Comparison of ENCODE assay signal across 12 mouse cellular contexts in the genomic region with DNA sequence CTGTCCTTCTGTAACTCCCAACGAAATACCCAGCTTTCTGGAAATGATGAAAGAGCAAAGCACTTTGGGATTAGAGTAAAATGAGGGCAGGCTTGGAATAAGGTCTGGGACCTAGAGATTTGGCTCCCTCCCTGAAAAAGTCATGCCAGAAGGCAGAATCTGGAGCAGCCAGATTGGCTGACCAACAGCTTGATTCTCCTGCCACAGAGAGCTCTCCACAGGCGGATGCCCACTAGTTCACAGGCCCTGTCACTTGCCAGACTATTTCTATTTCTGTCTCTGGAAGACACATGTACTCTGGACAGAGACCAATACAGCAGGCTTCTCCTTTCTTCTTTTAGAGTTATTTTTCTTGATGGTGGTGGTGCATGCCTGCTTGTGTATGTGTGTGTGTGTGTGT. TPM values are rescaled to one million over a fixed set of nuclear protein-coding genes. Genes with fewer than 3 reads are reported as not detected.
A peak's percentile ranks its signal among the peaks of the same experiment; 100 is the strongest.
DNase-seq lines count a peak whose midpoint lies in the region; ATAC-seq lines count a peak whose summit lies in the region.
"Had no signal": no experiment of that assay in that cellular context is flagged by ENCODE, and none has a peak within 500 bp of the region (broad histone marks: within the 10 kb centered on the region; RNA-seq: fewer than 3 reads in every experiment).

No protein-coding gene starts in this region.

- WGBS in heart, embryonic 12.5 days, result 59% methylated on average over 2 of the region's 2 CpGs

- ATAC-seq in heart, embryonic 12.5 days (ENCODE audit: insufficient number of reproducible peaks, low FRiP score), result no peak
- no peak for ATAC-seq in CD4-positive, CD25-positive, alpha-beta regulatory T cell, adult 4 months
- ATAC-seq: lung, postnatal 0 days had no signal

- H3K27me3 ChIP-seq in heart, embryonic 12.5 days (replicated peaks), result no peaks in the 10 kb centered on the region
- H3K27me3 ChIP-seq: limb, embryonic 13.5 days had no signal

- no peaks in the 10 kb centered on the region for H3K36me3 ChIP-seq in heart, embryonic 12.5 days
- H3K36me3 ChIP-seq: limb, embryonic 13.5 days had no signal

- H3K4me3 ChIP-seq in heart, embryonic 12.5 days, result no peak overlapping the region
- H3K4me3 ChIP-seq: erythroblast, embryonic 14.5 days; limb, embryonic 13.5 days had no signal

- H3K9me3 ChIP-seq in heart, embryonic 12.5 days (replicated peaks), result no peaks in the 10 kb centered on the region
- H3K9me3 ChIP-seq: limb, embryonic 13.5 days had no signal

- peaks cover 22% of the 10 kb centered on the region; the same call in 1 of the 2 replicates for H3K4me1 ChIP-seq in heart, embryonic 12.5 days (replicated peaks)

- DNase-seq in layer of hippocampus, adult 11-12 months (ENCODE audit: low spot score), result peak; percentile 15
- no peak for DNase-seq in layer of hippocampus, adult 9-10 months (ENCODE audit: low spot score)
- peak; percentile 98 for DNase-seq in brain, adult 2 months (ENCODE audit: low read depth, low spot score)
- peak; percentile 83 for DNase-seq in cerebellum, adult 8-10 months
- no peak for DNase-seq in adrenal gland, adult 2 months
- no peak for DNase-seq in kidney, postnatal 14 days
- DNase-seq: kidney, postnatal 36 days had no signal

- H3K4me2 ChIP-seq in heart, embryonic 12.5 days, result no peak overlapping the region
- H3K4me2 ChIP-seq: limb, embryonic 13.5 days had no signal

- peak overlapping the region; percentile 18; the same call in 1 of the 2 replicates for H3K9ac ChIP-seq in heart, embryonic 12.5 days
- H3K9ac ChIP-seq: limb, embryonic 13.5 days had no signal

- H3K27ac ChIP-seq in heart, embryonic 12.5 days (ENCODE audit: poor library complexity, severe bottlenecking), result peak overlapping the region; percentile 27
- H3K27ac ChIP-seq: limb, embryonic 13.5 days had no signal

RNA-seq across cellular contexts. Expression of a gene that starts 41.8 kb away (rescaled TPM):
- 0.10 TPM in 1 of 2 replicates, not detected in the other for polyA plus RNA-seq in heart, embryonic 12.5 days (2016; fragmentation: Nextera tagmentation; extraction: Ambion mirVana)
- total RNA-seq in adrenal gland, adult 2 months (2021), result 10 to 100 TPM; 12.8 to 40.9 TPM
- polyA plus RNA-seq in adrenal gland, adult 2 months (2012; rRNA removed), result 0.19 and 0.61 TPM in 2 replicates
- not detected for polyA plus RNA-seq in CD4-positive, CD25-positive, alpha-beta regulatory T cell, adult 4 months (2017; shearing (Covaris generic))
- polyA plus RNA-seq: erythroblast, embryonic 14.5 days had no signal

Comparison
In these comparisons a context has a peak if more than half of its experiments do, and no peak if none do; other contexts are left out.
1. DNase-seq: peak in layer of hippocampus, adult 11-12 months (single experiment), brain, adult 2 months (single experiment) and cerebellum, adult 8-10 months (single experiment); none in layer of hippocampus, adult 9-10 months (single experiment), adrenal gland, adult 2 months (single experiment) and kidney, postnatal 14 days (single experiment).